Mouse (Mus musculus): ENCODE results near the gene Tpk1. TPM values are rescaled to one million over a fixed set of nuclear protein-coding genes. Genes with fewer than 3 reads are reported as not detected.
A peak's percentile ranks its signal among the peaks of the same experiment; 100 is the strongest.

Gene Tpk1
- polyA plus RNA-seq, 1 experiment from 2014 or later: 5.5 TPM

GRCm38 (mm10) chr6:43449498-43449897, 216.6 kb downstream of the Tpk1 start:
- H3K27ac ChIP-seq: no peak overlapping the region
- WGBS: 75% methylated on average over 2 of the region's 2 CpGs
- no peak overlapping the region for H3K4me3 ChIP-seq
- no peaks in the 10 kb centered on the region for H3K36me3 ChIP-seq
- H3K4me1 ChIP-seq (replicated peaks): no peaks in the 10 kb centered on the region
- no peaks in the 10 kb centered on the region for H3K27me3 ChIP-seq (ENCODE audit: insufficient read depth, poor library complexity, severe bottlenecking)
- DNase-seq (ENCODE audit: low spot score): no peak
- no peaks in the 10 kb centered on the region for H3K9me3 ChIP-seq

DNA sequence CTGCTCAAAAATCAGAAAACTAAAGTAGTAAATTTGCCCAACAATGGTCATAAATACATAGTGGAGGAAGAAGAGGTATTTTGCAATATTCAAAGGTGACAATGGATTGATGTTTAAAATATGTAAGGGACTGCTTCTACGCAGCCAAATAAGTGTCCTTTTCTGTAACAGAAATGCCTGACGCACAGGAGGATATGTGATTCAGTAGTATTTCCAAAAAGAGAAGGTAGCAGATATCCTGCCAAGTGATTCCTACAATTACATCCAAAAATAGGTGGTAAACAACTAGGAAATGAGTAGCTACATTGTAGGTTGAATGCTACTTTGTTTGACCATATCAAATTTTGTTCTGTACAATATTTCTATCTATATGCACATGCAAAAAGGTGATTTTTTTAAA, 220.2 kb downstream of the Tpk1 start:
- Histone ChIP-seq H3K27me3 (ENCODE audit: insufficient read depth, poor library complexity, severe bottlenecking) (no peaks in the 10 kb centered on the region), H3K36me3 (no peaks in the 10 kb centered on the region), H3K27ac (no peak overlapping the region), H3K4me3 (no peak overlapping the region), H3K4me1 (replicated peaks) (no peaks in the 10 kb centered on the region), H3K9me3 (no peaks in the 10 kb centered on the region)
- DNase-seq (ENCODE audit: low spot score): no peak
- 93% methylated on average over 2 of the region's 2 CpGs for WGBS

GRCm38 (mm10) chr6:43442191-43442590, 223.9 kb downstream of the Tpk1 start:
- H3K4me3 ChIP-seq: no peak overlapping the region
- no peaks in the 10 kb centered on the region for H3K27me3 ChIP-seq (ENCODE audit: insufficient read depth, poor library complexity, severe bottlenecking)
- no peak overlapping the region for H3K27ac ChIP-seq
- no peak for DNase-seq (ENCODE audit: low spot score)
- no peaks in the 10 kb centered on the region for H3K9me3 ChIP-seq
- no peaks in the 10 kb centered on the region for H3K4me1 ChIP-seq (replicated peaks)
- H3K36me3 ChIP-seq: no peaks in the 10 kb centered on the region
- 85% methylated on average over 3 of the region's 3 CpGs for WGBS

- Histone ChIP-seq H3K4me1 (replicated peaks) (no peaks in the 10 kb centered on the region), H3K9me3 (no peaks in the 10 kb centered on the region), H3K27me3 (ENCODE audit: insufficient read depth, poor library complexity, severe bottlenecking) (no peaks in the 10 kb centered on the region), H3K4me3 (no peak overlapping the region), H3K27ac (no peak overlapping the region), H3K36me3 (no peaks in the 10 kb centered on the region)
- DNase-seq (ENCODE audit: low spot score): no peak
- WGBS: 87% methylated on average over 2 of the region's 2 CpGs
These were observed 230.0 kb downstream of the Tpk1 start for GRCm38 (mm10) chr6:43435987-43436541.

- Histone ChIP-seq H3K9me3 (no peaks in the 10 kb centered on the region), H3K27ac (no peak overlapping the region), H3K36me3 (no peaks in the 10 kb centered on the region), H3K27me3 (ENCODE audit: insufficient read depth, poor library complexity, severe bottlenecking) (no peaks in the 10 kb centered on the region), H3K4me3 (no peak overlapping the region), H3K4me1 (replicated peaks) (no peaks in the 10 kb centered on the region)
- 94% methylated on average over 1 of the region's 1 CpGs for WGBS
- DNase-seq (ENCODE audit: low spot score): no peak
These were observed 231.7 kb downstream of the Tpk1 start for GRCm38 (mm10) chr6:43434365-43434764.

DNA sequence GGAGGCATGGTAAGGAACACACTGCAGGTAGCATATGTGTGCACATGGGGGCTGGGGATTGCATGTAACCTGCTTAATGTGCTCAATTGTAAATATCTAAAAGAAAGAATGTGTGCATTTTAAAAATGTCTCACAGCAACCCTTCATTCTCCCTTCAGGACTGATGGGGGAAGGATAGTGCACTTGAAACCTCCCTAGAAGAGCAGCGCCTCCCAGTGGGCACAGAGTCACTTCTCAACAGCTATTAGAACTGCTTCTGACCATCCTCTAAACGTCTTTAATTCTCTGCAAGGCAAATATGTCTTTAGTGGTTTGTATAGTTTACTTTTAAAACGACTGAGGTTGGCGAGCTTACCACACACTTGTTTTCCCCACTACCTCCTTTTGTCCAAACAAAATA, 241.1 kb downstream of the Tpk1 start:
- no peak for DNase-seq (ENCODE audit: low spot score)
- WGBS: 47% methylated on average over 4 of the region's 4 CpGs
- Histone ChIP-seq H3K27ac (no peak overlapping the region), H3K4me3 (no peak overlapping the region), H3K36me3 (no peaks in the 10 kb centered on the region), H3K9me3 (no peaks in the 10 kb centered on the region), H3K27me3 (ENCODE audit: insufficient read depth, poor library complexity, severe bottlenecking) (no peaks in the 10 kb centered on the region), H3K4me1 (replicated peaks) (no peaks in the 10 kb centered on the region)

DNA sequence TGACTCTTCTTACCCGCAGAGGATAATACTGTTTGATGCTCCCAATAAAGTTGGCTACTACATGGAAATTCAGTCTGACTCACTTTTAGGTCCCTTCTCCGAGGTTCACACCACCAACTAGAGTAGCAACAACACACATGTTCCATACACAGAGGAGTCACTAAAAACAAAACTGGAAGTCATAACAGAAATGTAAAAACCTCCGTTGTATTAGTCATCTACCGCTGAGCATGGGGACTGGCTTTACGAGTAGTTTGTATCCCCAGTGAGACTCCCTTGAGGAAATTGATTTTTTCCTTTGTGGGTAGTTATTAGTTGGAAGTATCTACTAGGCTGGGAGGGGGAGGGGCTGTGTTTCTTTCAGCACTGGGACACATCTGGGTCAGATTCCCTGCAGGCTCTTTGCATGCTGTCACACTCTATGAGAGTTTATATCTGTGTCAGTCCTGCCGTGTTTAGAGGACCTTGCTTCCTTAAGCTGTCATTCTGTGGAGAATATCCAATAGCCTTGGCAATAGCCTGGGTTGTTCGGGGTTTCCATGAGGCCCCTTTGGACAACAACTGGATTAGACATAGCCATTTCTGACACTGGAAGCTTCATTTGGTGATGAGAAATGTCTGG, 245.6 kb downstream of the Tpk1 start:
- Histone ChIP-seq H3K27ac (no peak overlapping the region), H3K4me3 (no peak overlapping the region), H3K27me3 (ENCODE audit: insufficient read depth, poor library complexity, severe bottlenecking) (no peaks in the 10 kb centered on the region), H3K36me3 (no peaks in the 10 kb centered on the region), H3K9me3 (no peaks in the 10 kb centered on the region), H3K4me1 (replicated peaks) (no peaks in the 10 kb centered on the region)
- 72% methylated on average over 7 of the region's 7 CpGs for WGBS
- DNase-seq (ENCODE audit: low spot score): peak; percentile 13

GRCm38 (mm10) chr6:43408949-43409348, 257.1 kb downstream of the Tpk1 start:
- no peak for DNase-seq (ENCODE audit: low spot score)
- no peaks in the 10 kb centered on the region for H3K36me3 ChIP-seq
- H3K9me3 ChIP-seq: no peaks in the 10 kb centered on the region
- no peak overlapping the region for H3K4me3 ChIP-seq
- no peak overlapping the region for H3K27ac ChIP-seq
- no peaks in the 10 kb centered on the region for H3K4me1 ChIP-seq (replicated peaks)
- WGBS: 85% methylated on average over 1 of the region's 1 CpGs
- H3K27me3 ChIP-seq (ENCODE audit: insufficient read depth, poor library complexity, severe bottlenecking): no peaks in the 10 kb centered on the region

DNA sequence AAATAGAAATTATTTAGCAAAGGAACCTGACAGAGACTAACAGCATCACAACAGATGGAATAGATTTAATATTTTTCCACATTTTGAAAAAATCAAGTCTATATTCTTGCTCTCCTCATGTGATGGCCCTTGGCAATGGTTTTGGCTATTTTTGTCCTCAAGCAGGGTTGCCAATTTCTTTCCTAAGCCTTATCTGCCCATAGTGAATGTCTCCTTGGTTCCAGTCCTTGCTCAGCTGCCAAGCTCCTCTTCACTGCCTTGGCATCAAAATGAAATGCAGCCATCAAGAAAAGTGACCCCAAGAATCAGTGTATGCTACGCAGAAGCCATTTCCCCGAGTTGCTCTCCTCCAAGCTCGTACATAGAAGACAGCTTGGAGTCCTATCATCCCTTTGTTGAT, 263.0 kb downstream of the Tpk1 start:
- Histone ChIP-seq H3K9me3 (no peaks in the 10 kb centered on the region), H3K27me3 (ENCODE audit: insufficient read depth, poor library complexity, severe bottlenecking) (no peaks in the 10 kb centered on the region), H3K27ac (no peak overlapping the region), H3K36me3 (no peaks in the 10 kb centered on the region), H3K4me1 (replicated peaks) (no peaks in the 10 kb centered on the region), H3K4me3 (no peak overlapping the region)
- WGBS: 88% methylated on average over 3 of the region's 3 CpGs
- no peak for DNase-seq (ENCODE audit: low spot score)

DNA sequence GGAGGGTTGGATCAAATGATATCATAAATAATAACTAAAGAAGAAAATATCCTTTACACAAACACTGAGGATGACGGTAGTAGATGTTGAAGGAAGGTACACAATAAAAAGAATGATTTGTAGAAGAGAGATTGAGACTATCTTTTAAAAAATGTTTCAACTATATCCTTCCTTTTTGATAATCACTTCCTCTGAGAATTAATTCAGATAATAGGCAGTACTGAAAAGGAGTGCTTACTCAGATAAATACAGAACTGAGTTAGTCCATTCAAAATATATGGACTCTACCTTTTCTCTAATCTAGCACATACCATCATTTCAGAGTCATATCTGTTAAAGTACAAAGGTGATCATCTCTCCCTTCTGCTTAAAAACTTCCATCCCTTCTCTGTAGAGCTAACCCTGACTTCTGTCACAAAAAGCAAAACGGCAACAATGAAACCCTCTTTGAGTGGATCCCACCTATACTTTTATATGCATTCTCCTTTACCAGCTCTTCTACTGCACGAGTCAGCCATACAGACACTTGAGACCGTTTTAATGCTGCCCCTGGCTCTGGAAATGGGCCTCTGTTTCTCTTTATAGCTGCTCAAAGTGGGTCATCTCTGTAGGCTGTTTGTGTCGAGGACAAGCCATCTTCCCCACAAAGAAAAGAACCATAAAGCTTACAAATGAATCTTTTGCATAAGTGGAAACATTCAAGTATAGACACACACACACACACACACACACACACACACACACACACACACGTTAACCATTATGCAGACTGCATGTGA, 263.7 kb downstream of the Tpk1 start:
- no peak overlapping the region for H3K4me3 ChIP-seq
- no peaks in the 10 kb centered on the region for H3K27me3 ChIP-seq (ENCODE audit: insufficient read depth, poor library complexity, severe bottlenecking)
- no peak for DNase-seq (ENCODE audit: low spot score)
- H3K36me3 ChIP-seq: no peaks in the 10 kb centered on the region
- WGBS: 85% methylated on average over 6 of the region's 6 CpGs
- H3K9me3 ChIP-seq: no peaks in the 10 kb centered on the region
- no peaks in the 10 kb centered on the region for H3K4me1 ChIP-seq (replicated peaks)
- no peak overlapping the region for H3K27ac ChIP-seq

- no peaks in the 10 kb centered on the region for H3K4me1 ChIP-seq (replicated peaks)
- no peaks in the 10 kb centered on the region for H3K36me3 ChIP-seq
- no peak overlapping the region for H3K27ac ChIP-seq
- no peak for DNase-seq (ENCODE audit: low spot score)
- no peak overlapping the region for H3K4me3 ChIP-seq
- 91% methylated on average over 1 of the region's 1 CpGs for WGBS
- no peaks in the 10 kb centered on the region for H3K9me3 ChIP-seq
- H3K27me3 ChIP-seq (ENCODE audit: insufficient read depth, poor library complexity, severe bottlenecking): no peaks in the 10 kb centered on the region
These were observed 269.7 kb downstream of the Tpk1 start for GRCm38 (mm10) chr6:43396426-43396825.

GRCm38 (mm10) chr6:43395538-43395937, 270.5 kb downstream of the Tpk1 start:
- H3K4me3 ChIP-seq: no peak overlapping the region
- no peaks in the 10 kb centered on the region for H3K27me3 ChIP-seq (ENCODE audit: insufficient read depth, poor library complexity, severe bottlenecking)
- 78% methylated on average over 2 of the region's 2 CpGs for WGBS
- DNase-seq (ENCODE audit: low spot score): no peak
- H3K36me3 ChIP-seq: no peaks in the 10 kb centered on the region
- H3K9me3 ChIP-seq: no peaks in the 10 kb centered on the region
- no peaks in the 10 kb centered on the region for H3K4me1 ChIP-seq (replicated peaks)
- no peak overlapping the region for H3K27ac ChIP-seq

DNA sequence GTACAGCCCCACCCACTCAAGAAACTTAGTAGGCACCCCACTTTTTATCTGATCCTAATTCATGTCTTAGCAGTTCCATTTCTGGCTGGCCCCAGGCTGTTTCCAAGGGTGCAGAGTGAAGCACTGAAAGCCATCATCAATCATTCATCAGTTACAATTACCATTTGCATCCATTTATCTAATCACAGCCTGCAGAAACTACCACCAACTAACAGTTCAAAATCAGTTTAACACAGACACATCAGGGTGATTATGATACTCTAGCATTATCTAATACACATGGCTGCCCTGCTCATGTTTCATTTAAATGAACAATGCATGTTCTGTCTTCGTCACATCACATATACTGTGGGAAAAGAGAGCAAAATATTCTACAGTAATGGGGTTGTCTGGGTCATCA, 274.7 kb downstream of the Tpk1 start:
- H3K4me1 ChIP-seq (replicated peaks): peaks cover 6% of the 10 kb centered on the region; the same call in 1 of the 2 replicates
- DNase-seq (ENCODE audit: low spot score): no peak
- no peak overlapping the region for H3K4me3 ChIP-seq
- no peaks in the 10 kb centered on the region for H3K27me3 ChIP-seq (ENCODE audit: insufficient read depth, poor library complexity, severe bottlenecking)
- H3K9me3 ChIP-seq: no peaks in the 10 kb centered on the region
- H3K36me3 ChIP-seq: no peaks in the 10 kb centered on the region
- WGBS: 71% methylated on average over 1 of the region's 1 CpGs
- no peak overlapping the region for H3K27ac ChIP-seq
